Mouse (Mus musculus) liver, embryonic 14.5 days (tissue): ENCODE measurements around the gene Gm42417. TPM values are rescaled to one million over a fixed set of nuclear protein-coding genes. Genes with fewer than 3 reads are reported as not detected.

Experiments used
- ATAC-seq: fragments of 200-750 bp; cut with Nextera tagmentation; 2 replicates; pipeline ENCODE4 v1.8.0; 2017; ENCODE audit warnings: moderate number of reproducible peaks, mild to moderate bottlenecking, moderate library complexity; ENCODE audit not compliant: insufficient read depth
- DNase-seq, 3 experiments: peaks; one replicate each; pipeline ENCODE4 v3.0.0-alpha.2; 2012 to 2013; ENCODE audit warnings: low read depth in 3 of 3, low spot score in 3 of 3
- H3K27ac ChIP-seq: fragments of 300-500 bp; sonication (generic); 2 replicates; pipeline ENCODE4 v1.5.1; 2014; ENCODE audit warnings: moderate library complexity, mild to moderate bottlenecking, control low read depth, inconsistent platforms
- H3K27me3 ChIP-seq: fragments of 300-500 bp; sonication (generic); 2 replicates; pipeline ENCODE4 v1.6.1; 2014; ENCODE audit warnings: mild to moderate bottlenecking, low read length, moderate library complexity; ENCODE audit not compliant: control insufficient read depth, insufficient read depth
- H3K36me3 ChIP-seq: fragments of 300-500 bp; sonication (generic); replicated peaks from 2 replicates; pipeline ENCODE4 v1.6.1; 2014; ENCODE audit warnings: low read depth; ENCODE audit not compliant: control insufficient read depth, insufficient read depth
- H3K4me1 ChIP-seq, 2 experiments: fragments of 200-500 bp in 1 of 2; fragments of 300-500 bp in 1 of 2; sonication (generic) in 1 of 2; replicated peaks; 2 replicates each; pipeline ENCODE4 v1.6.1; 2012 to 2014; ENCODE audit warnings: antibody characterized with exemption in 1 of 2, inconsistent platforms in 1 of 2, low read length in 1 of 2; ENCODE audit not compliant: control insufficient read depth in 2 of 2, insufficient read depth in 2 of 2
- H3K4me2 ChIP-seq: fragments of 300-500 bp; sonication (generic); 2 replicates; pipeline ENCODE4 v1.6.1; 2014; ENCODE audit warnings: low read depth, mild to moderate bottlenecking, control low read depth, moderate library complexity
- H3K4me3 ChIP-seq, 2 experiments: fragments of 200-500 bp in 1 of 2; fragments of 300-500 bp in 1 of 2; sonication (generic) in 1 of 2; 2 replicates each; pipeline ENCODE4 v1.5.1; 2012 to 2014; ENCODE audit warnings: low read depth in 2 of 2, low read length in 2 of 2, mild to moderate bottlenecking in 2 of 2, control low read depth in 1 of 2, inconsistent platforms in 1 of 2, moderate library complexity in 1 of 2; ENCODE audit not compliant: insufficient read depth in 1 of 2
- H3K9ac ChIP-seq: fragments of 300-500 bp; sonication (generic); replicated peaks from 2 replicates; pipeline ENCODE4 v1.6.1; 2014; ENCODE audit warnings: mild to moderate bottlenecking, control low read depth, moderate library complexity
- H3K9me3 ChIP-seq: fragments of 300-500 bp; sonication (generic); 2 replicates; pipeline ENCODE4 v1.6.1; 2016; ENCODE audit warnings: low read length, mixed read lengths; ENCODE audit not compliant: control insufficient read depth
- CTCF ChIP-seq: IDR thresholded peaks from 2 replicates; pipeline ENCODE4 v1.5.1; 2016; ENCODE audit warnings: antibody characterized with exemption, low read depth, control low read depth
- EP300 ChIP-seq: IDR thresholded peaks from 2 replicates; pipeline ENCODE4 v1.6.1; 2016; ENCODE audit warnings: antibody characterized with exemption, low read depth
- WGBS: fragments of 180-500 bp; shearing (Covaris S2); extraction: QIAGEN DNeasy Blood & Tissue Kit; methylation state at CpG from one replicate; pipeline ENCODE4 v1.1.7; 2014; ENCODE audit not compliant: insufficient replicate concordance; 5-methylcytosine and 5-hydroxymethylcytosine counted together
- polyA plus RNA-seq, 2 experiments: library from polyadenylated mRNA; depleted of rRNA in 1 of 2; stranded (reverse) in 1 of 2; unstranded in 1 of 2; fragments of >200 nt; fragmentation: Nextera tagmentation in 1 of 2; extraction: Ambion mirVana in 1 of 2; gene quantifications; 2 replicates each; pipeline versions ENCODE4 v1.2.1 to v1.2.3; 2012 to 2014

Gene Gm42417
- polyA plus RNA-seq, 2 experiments, result not detected

- peaks cover 6% of the 10 kb centered on the region in 2 experiments for H3K4me1 ChIP-seq
- H3K27me3 ChIP-seq, result no peaks in the 10 kb centered on the region
- ATAC-seq (no peak), DNase-seq (no peak)
- H3K9ac ChIP-seq, result no peak overlapping the region
- H3K27ac ChIP-seq, result no peak overlapping the region
- 46% methylated on average over 2 of the region's 2 CpGs for WGBS
- H3K4me2 ChIP-seq, result no peak overlapping the region
- H3K4me3 ChIP-seq, result no peak overlapping the region
- no peaks in the 10 kb centered on the region for H3K36me3 ChIP-seq
- TF ChIP-seq EP300 (no peak), CTCF (no peak)
- no peaks in the 10 kb centered on the region for H3K9me3 ChIP-seq
These were observed 6.2 kb upstream of the Gm42417 start for GRCm38 (mm10) chr1:36545382-36545781.

DNA sequence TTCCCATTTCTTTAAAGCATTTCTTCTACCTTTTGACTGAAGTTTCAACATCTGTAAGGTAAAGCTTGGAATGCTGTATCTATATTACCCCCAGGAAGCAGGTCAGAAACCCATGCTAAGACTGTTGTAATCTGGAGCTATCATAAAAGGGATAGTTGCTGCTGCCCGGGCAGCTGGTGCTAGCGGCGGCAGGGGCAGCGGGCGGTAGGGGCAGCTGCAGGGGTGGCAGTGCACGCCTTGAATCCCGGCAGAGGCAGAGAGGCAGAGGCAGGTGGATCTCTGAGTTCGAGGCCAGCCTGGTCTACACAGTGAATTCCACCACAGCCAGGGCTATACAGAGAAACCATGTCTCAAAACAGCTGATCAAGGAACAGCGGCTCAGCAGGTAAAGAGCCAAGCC is 3.7 kb upstream of the Gm42417 start:
- 87% methylated on average over 9 of the region's 9 CpGs for WGBS
- TF ChIP-seq CTCF (no peak), EP300 (no peak)
- ATAC-seq (no peak), DNase-seq (no peak)
- Histone ChIP-seq H3K27me3 (no peaks in the 10 kb centered on the region), H3K4me3 (no peak overlapping the region), H3K36me3 (no peaks in the 10 kb centered on the region), H3K27ac (no peak overlapping the region), H3K4me1 (peaks cover 6% of the 10 kb centered on the region in 2 experiments), H3K4me2 (no peak overlapping the region), H3K9me3 (no peaks in the 10 kb centered on the region), H3K9ac (no peak overlapping the region)

GRCm38 (mm10) chr1:36541844-36542243 is 2.6 kb upstream of the Gm42417 start:
- Histone ChIP-seq H3K9ac (no peak overlapping the region), H3K4me1 (peaks cover 6% of the 10 kb centered on the region in 2 experiments), H3K4me3 (no peak overlapping the region), H3K27ac (no peak overlapping the region), H3K4me2 (no peak overlapping the region), H3K9me3 (no peaks in the 10 kb centered on the region), H3K27me3 (no peaks in the 10 kb centered on the region), H3K36me3 (no peaks in the 10 kb centered on the region)
- DNase-seq (no peak), ATAC-seq (no peak)
- TF ChIP-seq EP300 (no peak), CTCF (no peak)
- 83% methylated on average over 16 of the region's 16 CpGs for WGBS

DNA sequence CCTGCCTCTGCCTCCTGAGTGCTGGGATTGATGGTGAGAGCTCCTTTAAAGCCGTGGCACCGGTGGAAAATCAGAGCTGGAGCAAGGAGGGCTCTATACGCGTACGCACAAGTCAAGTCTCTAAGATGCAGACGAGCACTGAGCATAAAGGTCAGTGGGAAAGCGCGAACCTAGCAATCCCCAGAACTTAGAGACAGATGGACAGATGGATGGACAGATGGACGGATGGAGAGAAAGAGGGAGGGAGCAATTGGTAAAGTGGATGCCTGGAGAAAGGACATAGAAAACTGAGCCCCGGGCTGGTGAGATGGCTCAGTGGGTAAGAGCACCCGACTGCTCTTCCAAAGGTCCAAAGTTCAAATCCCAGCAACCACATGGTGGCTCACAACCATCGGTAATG is 1.6 kb upstream of the Gm42417 start:
- ATAC-seq (no peak), DNase-seq (no peak)
- 86% methylated on average over 12 of the region's 12 CpGs for WGBS
- peaks cover 0 to 2% of the 10 kb centered on the region in 2 experiments; a peak in 2 of 4 replicates for H3K4me1 ChIP-seq
- no peaks in the 10 kb centered on the region for H3K36me3 ChIP-seq
- H3K27me3 ChIP-seq, result no peaks in the 10 kb centered on the region
- TF ChIP-seq CTCF, result no peak
- TF ChIP-seq EP300, result no peak
- H3K4me2 ChIP-seq, result no peak overlapping the region
- H3K4me3 ChIP-seq, result no peak overlapping the region
- no peaks in the 10 kb centered on the region for H3K9me3 ChIP-seq
- H3K9ac ChIP-seq, result no peak overlapping the region
- no peak overlapping the region for H3K27ac ChIP-seq

DNA sequence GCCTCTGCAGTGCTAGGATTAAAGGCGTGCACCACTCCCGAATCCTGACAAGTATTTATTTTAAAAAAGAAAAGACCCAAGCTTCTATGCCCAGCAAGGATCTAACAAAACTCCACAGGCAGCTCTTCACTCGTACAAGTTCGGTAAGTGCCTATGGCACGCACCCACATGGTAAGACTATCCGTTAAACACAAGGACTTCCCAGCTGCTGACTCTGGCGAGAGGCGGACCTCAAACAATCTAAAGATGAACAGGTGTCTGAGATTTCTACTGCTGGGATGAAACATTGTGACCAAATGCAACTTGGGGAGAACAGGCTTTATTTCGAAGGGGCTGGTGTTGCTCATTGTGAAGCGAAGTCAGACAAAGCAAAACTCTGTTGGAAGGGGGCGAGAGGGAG is 903 bp upstream of the Gm42417 start:
- no peak overlapping the region for H3K4me2 ChIP-seq

More for the DNA sequence above, 903 bp upstream of the Gm42417 start:
- WGBS, result 80% methylated on average over 11 of the region's 11 CpGs
- Histone ChIP-seq H3K9me3 (no peaks in the 10 kb centered on the region), H3K27me3 (no peaks in the 10 kb centered on the region), H3K4me1 (no peaks in the 10 kb centered on the region; a peak in 1 of 4 replicates), H3K4me3 (no peak overlapping the region), H3K36me3 (no peaks in the 10 kb centered on the region), H3K9ac (no peak overlapping the region), H3K27ac (no peak overlapping the region)
- DNase-seq, result no peak
- TF ChIP-seq EP300 (no peak), CTCF (no peak)
- no peak for ATAC-seq
